Mouse (Mus musculus): ENCODE results near the gene Rprd1b. TPM values are rescaled to one million over a fixed set of nuclear protein-coding genes. Genes with fewer than 3 reads are reported as not detected.

Gene Rprd1b
- polyA plus RNA-seq, 1 experiment = 11.7 TPM

DNA sequence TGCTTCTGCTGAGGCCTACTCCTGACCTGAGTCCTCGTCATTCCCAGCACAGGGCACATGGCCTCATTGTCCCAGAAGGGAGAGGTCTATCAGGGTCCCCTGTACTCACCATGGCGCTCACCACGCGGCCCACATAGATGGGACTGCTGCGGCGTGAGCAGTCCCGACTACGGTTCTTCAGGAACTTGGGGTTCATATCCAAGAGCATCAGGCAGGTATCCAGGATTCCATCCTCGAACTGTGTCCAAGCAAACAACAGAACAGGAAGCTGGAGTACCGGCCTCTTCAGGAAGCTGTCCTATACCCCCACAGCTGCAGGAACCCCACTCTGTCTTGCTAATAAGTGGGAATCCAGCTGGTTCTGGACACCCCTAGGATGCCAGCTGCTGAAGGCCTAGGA, 104.0 kb downstream of the Rprd1b start:
- Histone ChIP-seq H3K4me3 (ENCODE audit: insufficient read depth, low read depth, low read length) (no peak overlapping the region), H3K27ac (replicated peaks; ENCODE audit: low read depth, low read length) (peak overlapping the region; percentile 94), H3K4me1 (ENCODE audit: control insufficient read depth, insufficient read depth, insufficient read length, low read length) (peaks cover 63% of the 10 kb centered on the region)

DNA sequence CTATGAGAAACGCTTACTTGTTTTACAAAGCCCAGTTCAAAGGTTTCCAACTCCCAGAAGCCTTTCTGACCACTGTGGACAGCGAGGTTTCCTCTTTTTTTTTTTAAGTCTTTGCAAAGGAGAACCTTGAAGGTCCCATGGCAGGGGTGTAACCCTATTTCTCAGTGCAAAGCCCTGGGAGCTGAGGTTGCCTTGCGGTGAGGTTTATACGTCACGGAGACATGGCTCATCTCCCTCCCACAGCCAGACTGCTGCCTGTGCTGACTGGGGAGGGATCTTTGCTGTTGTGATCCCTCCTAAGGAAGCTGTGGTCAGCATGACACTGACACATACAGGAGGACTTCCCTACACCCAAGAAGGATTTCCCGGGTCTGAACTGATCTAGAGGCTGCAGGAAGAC, 104.8 kb downstream of the Rprd1b start:
- Histone ChIP-seq H3K4me3 (ENCODE audit: insufficient read depth, low read depth, low read length) (no peak overlapping the region), H3K27ac (replicated peaks; ENCODE audit: low read depth, low read length) (peak overlapping the region; percentile 94)

DNA sequence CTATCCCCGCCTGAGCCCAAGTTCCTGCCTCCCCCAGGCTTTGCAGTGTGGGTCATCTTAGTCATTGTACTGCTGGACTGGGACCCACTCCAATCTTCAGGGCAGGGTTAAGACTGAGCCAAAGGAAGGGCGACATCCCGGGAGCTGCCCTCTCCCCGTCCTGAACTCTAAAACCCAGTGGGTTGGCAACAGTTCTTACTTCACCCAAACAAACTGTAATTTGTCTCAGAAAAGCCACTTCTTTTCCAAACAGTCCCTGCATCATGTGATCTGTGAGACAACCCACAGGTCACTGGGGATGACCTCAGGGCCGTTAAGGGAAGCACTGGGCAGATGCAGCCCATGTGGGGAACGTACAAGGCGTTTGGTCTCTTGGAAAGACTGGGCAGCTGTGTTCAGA, 107.9 kb downstream of the Rprd1b start:
- Histone ChIP-seq H3K4me1 (ENCODE audit: control insufficient read depth, insufficient read depth, insufficient read length, low read length) (peaks cover 71% of the 10 kb centered on the region), H3K27ac (replicated peaks; ENCODE audit: low read depth, low read length) (peak overlapping the region; percentile 51), H3K4me3 (ENCODE audit: insufficient read depth, low read depth, low read length) (no peak overlapping the region)

More for the DNA sequence above, 104.8 kb downstream of the Rprd1b start:
- peaks cover 67% of the 10 kb centered on the region for H3K4me1 ChIP-seq (ENCODE audit: control insufficient read depth, insufficient read depth, insufficient read length, low read length)

DNA sequence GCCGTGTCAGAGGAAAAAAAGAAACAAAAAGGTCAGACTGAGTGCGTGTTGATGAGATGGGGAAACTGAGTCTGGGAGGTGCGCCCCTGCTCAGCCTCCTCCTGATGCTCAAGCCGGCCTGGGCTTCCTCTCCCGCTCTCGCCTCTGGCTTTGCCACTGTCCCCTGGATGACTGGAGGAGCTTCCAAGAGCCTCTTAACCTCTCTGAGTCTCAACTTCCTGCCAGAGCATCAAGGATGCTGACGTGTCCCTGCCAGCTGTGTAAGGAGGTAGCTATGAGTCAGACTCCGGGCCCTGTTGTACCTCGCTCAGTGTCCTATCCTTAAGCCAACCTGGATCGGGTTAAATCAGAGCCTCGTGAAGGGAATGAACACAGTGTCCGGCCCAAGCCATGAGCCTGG, 109.5 kb downstream of the Rprd1b start:
- Histone ChIP-seq H3K4me3 (ENCODE audit: insufficient read depth, low read depth, low read length) (no peak overlapping the region), H3K4me1 (ENCODE audit: control insufficient read depth, insufficient read depth, insufficient read length, low read length) (peaks cover 69% of the 10 kb centered on the region), H3K27ac (replicated peaks; ENCODE audit: low read depth, low read length) (peak overlapping the region; percentile 50)

DNA sequence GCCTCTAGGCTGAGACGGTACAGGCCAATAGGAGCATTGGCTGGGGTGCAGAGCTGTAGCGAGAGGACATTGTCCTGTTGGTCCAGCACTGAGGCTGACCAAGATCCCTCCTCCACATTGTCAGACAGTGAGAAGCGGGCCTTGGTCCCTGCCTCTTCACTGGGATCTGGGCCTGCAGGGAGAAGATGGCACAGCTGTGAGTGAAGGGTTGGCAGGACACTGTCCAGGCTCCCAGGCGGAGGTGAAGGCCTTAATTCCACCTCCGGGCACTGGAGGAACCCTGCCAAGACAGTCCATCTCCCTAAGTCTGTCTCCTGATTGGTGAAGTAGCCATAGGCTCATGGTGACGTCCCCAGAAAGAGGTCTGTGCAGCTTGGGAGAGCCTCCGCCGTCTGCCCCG, 110.5 kb downstream of the Rprd1b start:
- H3K4me1 ChIP-seq (ENCODE audit: control insufficient read depth, insufficient read depth, insufficient read length, low read length) = peaks cover 65% of the 10 kb centered on the region
- no peak overlapping the region for H3K4me3 ChIP-seq (ENCODE audit: insufficient read depth, low read depth, low read length)
- peak overlapping the region; percentile 50 for H3K27ac ChIP-seq (replicated peaks; ENCODE audit: low read depth, low read length)

DNA sequence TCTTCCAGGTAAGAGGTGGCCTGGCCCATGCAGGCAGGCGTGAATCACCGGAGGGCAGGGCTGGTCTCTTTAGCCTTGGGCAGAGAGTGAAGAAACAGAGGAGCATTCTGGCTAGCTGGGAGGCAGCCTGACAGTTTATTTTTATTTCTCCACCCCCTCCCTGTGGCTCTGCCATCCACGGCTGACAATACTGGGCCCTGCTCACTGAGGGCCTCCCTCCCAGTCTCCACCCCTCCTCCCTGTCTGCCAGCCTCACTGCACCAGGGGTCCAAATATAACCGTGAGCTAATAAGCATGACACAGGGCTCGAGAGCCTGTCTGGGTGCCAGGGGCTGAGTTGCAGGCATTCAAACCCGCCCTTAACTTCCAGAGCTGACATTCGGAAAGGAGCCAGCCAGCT, 111.3 kb downstream of the Rprd1b start:
- peaks cover 61% of the 10 kb centered on the region for H3K4me1 ChIP-seq (ENCODE audit: control insufficient read depth, insufficient read depth, insufficient read length, low read length)
- no peak overlapping the region for H3K4me3 ChIP-seq (ENCODE audit: insufficient read depth, low read depth, low read length)
- peak overlapping the region; percentile 89 for H3K27ac ChIP-seq (replicated peaks; ENCODE audit: low read depth, low read length)

DNA sequence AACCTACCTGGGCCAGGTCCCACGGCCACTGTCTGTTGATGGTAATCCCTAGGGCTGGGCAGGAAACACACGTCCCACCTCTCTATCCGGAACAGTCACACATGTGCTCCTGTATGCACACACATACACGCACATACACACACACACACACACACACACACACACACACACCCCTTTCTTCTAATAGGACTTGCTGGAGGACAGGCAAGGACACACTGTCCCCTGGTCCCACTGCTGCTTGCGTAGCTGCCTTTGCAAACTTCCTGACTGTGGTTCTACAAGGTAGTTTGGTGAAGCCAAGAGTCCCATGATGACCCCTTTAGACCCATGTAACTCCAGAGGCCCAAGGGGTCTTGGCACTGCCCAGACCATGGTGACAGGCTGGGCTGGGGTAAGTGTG, 112.4 kb downstream of the Rprd1b start:
- Histone ChIP-seq H3K4me1 (ENCODE audit: control insufficient read depth, insufficient read depth, insufficient read length, low read length) (peaks cover 60% of the 10 kb centered on the region), H3K4me3 (ENCODE audit: insufficient read depth, low read depth, low read length) (no peak overlapping the region), H3K27ac (replicated peaks; ENCODE audit: low read depth, low read length) (peak overlapping the region; percentile 89)

DNA sequence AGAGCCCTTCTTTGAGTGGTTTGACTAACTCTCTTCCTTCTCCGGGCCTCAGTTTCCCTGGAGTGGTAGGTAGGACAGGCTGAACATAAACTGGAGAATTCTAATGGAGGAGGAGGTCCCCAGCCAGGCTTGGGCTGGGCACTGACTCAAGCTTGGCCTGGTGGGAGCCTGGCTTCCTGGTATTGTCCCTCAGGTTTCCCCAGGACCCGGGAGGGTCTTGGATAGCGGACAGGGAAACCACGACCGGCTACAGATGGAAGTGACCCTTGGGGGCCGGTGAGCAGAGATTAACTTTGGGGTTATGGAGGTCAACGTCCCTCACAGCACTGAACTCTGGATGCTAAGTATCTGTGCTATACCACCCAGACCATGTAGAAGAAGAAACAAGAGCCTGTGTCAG, 113.0 kb downstream of the Rprd1b start:
- no peak overlapping the region for H3K4me3 ChIP-seq (ENCODE audit: insufficient read depth, low read depth, low read length)

DNA sequence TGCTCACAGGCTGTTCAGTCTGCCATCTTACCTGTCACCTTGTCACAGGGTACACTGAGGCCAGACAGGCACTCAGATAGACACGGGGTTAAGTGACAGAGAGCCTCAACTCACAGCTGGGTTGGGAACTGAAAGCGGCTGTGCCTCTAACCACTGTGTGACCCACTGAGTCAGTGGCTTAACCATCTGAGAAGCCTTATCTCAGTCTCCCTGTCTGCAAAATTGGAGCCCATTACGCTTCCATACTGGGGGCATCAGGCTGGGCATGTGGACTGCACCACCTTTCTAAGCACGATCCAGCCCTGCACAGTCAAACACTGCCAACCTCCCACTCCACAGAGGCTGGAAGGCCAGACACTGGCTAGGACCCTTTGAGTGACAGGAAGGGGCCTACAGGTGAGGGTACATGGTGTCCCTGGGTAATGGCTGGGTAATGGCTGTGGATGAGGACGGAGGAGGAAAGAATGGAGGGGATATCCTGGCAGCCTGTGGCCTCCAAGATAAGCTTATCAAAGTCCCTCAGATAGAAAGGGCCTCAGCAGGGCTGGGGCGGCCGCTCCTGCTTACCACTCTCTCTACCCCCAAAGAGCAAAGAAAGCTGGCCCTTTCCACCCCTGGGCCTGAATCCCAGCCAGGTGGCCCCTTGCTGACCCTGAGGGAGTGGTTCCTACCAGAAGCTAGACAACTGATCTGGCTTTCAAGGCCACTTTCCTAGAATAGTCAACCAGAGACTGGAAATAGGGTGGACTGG, 113.6 kb downstream of the Rprd1b start:
- H3K27ac ChIP-seq (replicated peaks; ENCODE audit: low read depth, low read length) = peak overlapping the region; percentile 89
- H3K4me1 ChIP-seq (ENCODE audit: control insufficient read depth, insufficient read depth, insufficient read length, low read length) = peaks cover 50% of the 10 kb centered on the region
- H3K4me3 ChIP-seq (ENCODE audit: insufficient read depth, low read depth, low read length) = no peak overlapping the region

More for the DNA sequence above, 113.0 kb downstream of the Rprd1b start:
- peaks cover 56% of the 10 kb centered on the region for H3K4me1 ChIP-seq (ENCODE audit: control insufficient read depth, insufficient read depth, insufficient read length, low read length)
- peak overlapping the region; percentile 89 for H3K27ac ChIP-seq (replicated peaks; ENCODE audit: low read depth, low read length)

DNA sequence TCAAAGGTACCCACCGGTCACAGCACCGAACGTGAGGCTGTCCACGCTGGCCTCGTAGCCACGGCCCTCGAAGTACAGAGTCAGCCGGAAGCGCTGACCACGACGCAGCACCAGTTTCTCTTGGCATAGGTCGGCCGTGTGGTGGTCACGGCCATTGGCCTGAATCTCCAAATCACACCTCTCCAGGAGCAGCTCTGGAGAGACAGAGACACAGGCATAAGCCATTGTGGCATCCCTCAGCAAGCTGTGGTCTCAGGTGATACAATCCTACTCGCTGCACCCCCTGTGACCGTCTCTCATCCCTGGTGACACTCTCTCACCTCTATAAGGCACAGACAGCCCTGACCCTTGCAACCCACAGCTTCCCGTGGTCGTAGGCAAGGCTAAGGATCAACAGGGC, 114.7 kb downstream of the Rprd1b start:
- H3K27ac ChIP-seq (replicated peaks; ENCODE audit: low read depth, low read length) = peak overlapping the region; percentile 89
- H3K4me1 ChIP-seq (ENCODE audit: control insufficient read depth, insufficient read depth, insufficient read length, low read length) = peaks cover 45% of the 10 kb centered on the region
- H3K4me3 ChIP-seq (ENCODE audit: insufficient read depth, low read depth, low read length) = peak overlapping the region; percentile 18

DNA sequence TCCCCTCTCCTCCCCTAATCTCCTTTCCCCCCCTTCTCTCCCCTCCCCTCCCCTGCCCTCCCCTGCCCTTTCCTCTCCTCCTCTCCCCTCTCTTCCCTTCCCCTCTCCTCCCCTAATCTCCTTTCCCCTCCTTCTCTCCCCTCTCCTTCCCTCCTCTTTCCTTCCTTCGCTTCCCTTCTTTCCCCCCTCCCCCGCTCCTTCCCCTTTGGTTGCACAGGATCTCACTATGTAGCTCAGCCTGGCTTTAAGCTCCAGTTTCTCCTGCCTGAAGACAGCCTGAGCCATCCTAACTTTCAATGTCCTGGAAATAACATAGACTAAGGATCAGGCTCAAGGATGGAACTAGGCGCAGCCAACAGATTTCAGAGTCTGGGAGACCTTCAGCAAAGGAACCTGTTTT, 115.5 kb downstream of the Rprd1b start:
- peak overlapping the region; percentile 40 for H3K27ac ChIP-seq (replicated peaks; ENCODE audit: low read depth, low read length)
- peaks cover 37% of the 10 kb centered on the region for H3K4me1 ChIP-seq (ENCODE audit: control insufficient read depth, insufficient read depth, insufficient read length, low read length)
- H3K4me3 ChIP-seq (ENCODE audit: insufficient read depth, low read depth, low read length) = peak overlapping the region; percentile 83; the same call in 1 of the 2 replicates

DNA sequence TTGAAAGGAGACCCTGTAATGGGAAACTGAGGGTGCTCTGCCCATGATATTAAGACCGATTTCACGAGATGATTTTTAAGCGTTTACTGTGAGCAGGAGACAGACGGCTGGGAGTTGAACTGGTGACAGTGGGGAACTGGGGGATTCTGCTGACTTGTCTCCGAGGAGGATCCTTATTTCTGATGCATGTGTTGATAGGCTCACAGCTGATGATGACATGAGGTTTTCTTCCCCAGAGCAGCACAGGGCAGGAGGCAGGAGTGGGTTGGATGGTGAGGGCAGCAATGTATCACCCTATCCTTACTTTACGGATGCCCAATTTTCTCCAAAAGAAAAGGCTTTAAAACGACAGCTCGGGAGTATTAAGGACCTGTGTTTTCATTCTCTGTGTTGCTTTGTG, 116.0 kb downstream of the Rprd1b start:
- Histone ChIP-seq H3K27ac (replicated peaks; ENCODE audit: low read depth, low read length) (peak overlapping the region; percentile 40), H3K4me1 (ENCODE audit: control insufficient read depth, insufficient read depth, insufficient read length, low read length) (peaks cover 33% of the 10 kb centered on the region), H3K4me3 (ENCODE audit: insufficient read depth, low read depth, low read length) (peak overlapping the region; percentile 83)

DNA sequence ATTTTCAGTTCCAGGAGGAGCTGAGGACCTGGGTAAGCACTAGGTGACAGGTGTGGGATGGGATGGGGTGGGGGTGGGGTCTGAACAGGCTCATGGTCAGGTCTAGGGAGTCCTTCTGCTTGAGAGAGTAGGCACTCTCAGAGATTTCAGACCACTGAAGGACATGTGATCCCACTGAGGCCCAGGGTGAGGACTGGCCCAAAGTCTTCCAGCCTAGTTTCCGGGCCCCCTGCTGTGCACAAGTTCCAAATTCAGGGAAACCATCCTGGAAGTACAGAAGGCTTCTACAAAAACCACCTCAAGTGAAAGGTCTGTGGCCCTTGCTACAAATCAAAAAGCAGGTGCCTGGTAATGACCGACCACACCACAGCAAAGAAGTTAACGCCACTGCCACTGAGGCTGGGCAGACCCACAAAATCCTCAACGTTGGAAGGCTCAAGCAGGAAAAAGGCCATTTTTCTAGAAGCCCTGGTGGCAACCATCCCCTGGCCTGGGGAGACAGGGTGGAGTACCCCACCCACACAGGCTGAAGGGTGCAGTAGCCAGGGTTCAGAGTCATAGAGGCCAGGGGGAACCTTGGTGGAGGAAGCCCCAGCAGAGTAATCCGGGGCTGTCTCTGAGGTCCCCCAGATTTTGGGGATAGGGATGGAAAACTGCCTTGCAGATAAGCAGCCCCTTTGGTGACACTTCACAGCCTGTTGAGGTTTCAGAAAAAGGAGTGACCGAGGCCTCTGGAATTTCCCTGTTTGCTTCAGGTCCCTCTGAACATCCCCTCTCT, 116.6 kb downstream of the Rprd1b start:
- Histone ChIP-seq H3K4me1 (ENCODE audit: control insufficient read depth, insufficient read depth, insufficient read length, low read length) (peaks cover 29% of the 10 kb centered on the region), H3K27ac (replicated peaks; ENCODE audit: low read depth, low read length) (peak overlapping the region; percentile 89), H3K4me3 (ENCODE audit: insufficient read depth, low read depth, low read length) (peak overlapping the region; percentile 83)

DNA sequence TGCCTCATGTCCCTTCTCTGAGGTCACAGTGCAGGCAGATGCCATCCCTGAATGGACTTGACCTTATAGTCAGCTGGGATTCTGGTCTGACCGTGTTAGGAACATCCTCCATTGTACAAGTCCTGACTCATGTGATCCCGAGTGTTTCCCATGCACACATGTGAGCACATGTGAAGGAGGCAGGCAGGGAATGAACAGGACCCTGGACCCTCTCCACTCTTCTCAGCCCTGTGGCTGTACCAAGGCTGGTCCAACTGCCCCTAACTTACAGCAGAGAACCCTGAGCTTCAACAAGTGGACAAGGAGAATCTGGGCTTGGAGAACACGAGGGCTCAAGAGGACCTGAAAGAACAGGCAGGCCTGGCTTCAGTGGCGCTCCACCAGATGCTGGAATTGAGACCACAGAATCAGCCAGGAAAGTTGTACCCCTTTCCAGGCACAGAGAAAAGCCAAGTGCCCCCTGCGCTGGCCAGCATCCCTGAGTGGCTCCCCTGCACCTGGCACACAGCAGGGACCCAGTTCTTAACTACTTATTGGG, 117.3 kb downstream of the Rprd1b start:
- Histone ChIP-seq H3K27ac (replicated peaks; ENCODE audit: low read depth, low read length) (peak overlapping the region; percentile 89), H3K4me3 (ENCODE audit: insufficient read depth, low read depth, low read length) (peak overlapping the region; percentile 83), H3K4me1 (ENCODE audit: control insufficient read depth, insufficient read depth, insufficient read length, low read length) (peaks cover 24% of the 10 kb centered on the region)

DNA sequence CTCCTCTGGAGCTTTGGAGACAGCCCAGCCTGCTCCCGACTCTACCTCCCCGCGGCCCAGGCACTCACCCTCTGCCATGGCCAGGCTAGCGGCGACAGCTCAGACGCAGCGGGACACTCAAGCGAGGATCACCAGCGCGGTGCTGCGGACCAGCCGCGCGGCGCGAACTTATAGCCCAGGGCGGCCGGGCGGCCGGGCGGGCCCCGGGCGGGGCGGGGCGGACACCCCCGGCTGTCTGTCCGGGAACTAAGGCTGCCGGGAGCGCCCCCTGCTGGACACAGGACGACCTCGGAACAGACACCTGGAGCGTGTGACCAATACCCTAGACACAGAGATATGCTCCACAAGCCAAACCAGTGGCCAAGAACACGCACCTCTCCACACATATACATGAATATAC, 117.9 kb downstream of the Rprd1b start, which contains the start of gene Tgm2:
Gene Tgm2 (minus strand): TSS at position 214 of the 400 bp plus-strand sequence.
- peaks cover 19% of the 10 kb centered on the region for H3K4me1 ChIP-seq (ENCODE audit: control insufficient read depth, insufficient read depth, insufficient read length, low read length)
- H3K4me3 ChIP-seq (ENCODE audit: insufficient read depth, low read depth, low read length) = peak within 1 kb of the TSS; percentile 83
- H3K27ac ChIP-seq (replicated peaks; ENCODE audit: low read depth, low read length) = peak within 1 kb of the TSS; percentile 89

All from brown adipose tissue, adult 24 weeks (tissue).